Mouse (Mus musculus) limb, embryonic 13.5 days (tissue): ENCODE data around the gene Cog5. TPM values are rescaled to one million over a fixed set of nuclear protein-coding genes. Genes with fewer than 3 reads are reported as not detected.

Experiments used
- ATAC-seq: fragments of 200-750 bp; cut with Nextera tagmentation; 2 replicates; pipeline ENCODE4 v1.8.0; 2017; ENCODE audit warnings: low read depth, moderate number of reproducible peaks, moderate TSS enrichment; ENCODE audit not compliant: low FRiP score
- H3K27ac ChIP-seq: fragments of 300-500 bp; sonication (generic); 2 replicates; pipeline ENCODE4 v1.5.1; 2015; ENCODE audit warnings: inconsistent platforms, mild to moderate bottlenecking, moderate library complexity
- H3K27me3 ChIP-seq: fragments of 300-500 bp; sonication (generic); 2 replicates; pipeline ENCODE4 v1.6.1; 2015; ENCODE audit warnings: mild to moderate bottlenecking, inconsistent platforms
- H3K36me3 ChIP-seq: fragments of 300-500 bp; sonication (generic); 2 replicates; pipeline ENCODE4 v1.6.1; 2015; ENCODE audit warnings: inconsistent platforms, mild to moderate bottlenecking, moderate library complexity
- H3K4me1 ChIP-seq: fragments of 300-500 bp; sonication (generic); 2 replicates; pipeline ENCODE4 v1.6.1; 2015; ENCODE audit warnings: inconsistent platforms
- H3K4me2 ChIP-seq: fragments of 300-500 bp; sonication (generic); replicated peaks from 2 replicates; pipeline ENCODE4 v1.6.1; 2015; ENCODE audit warnings: inconsistent platforms, mild to moderate bottlenecking, moderate library complexity
- H3K4me3 ChIP-seq: fragments of 300-500 bp; sonication (generic); 2 replicates; pipeline ENCODE4 v1.5.1; 2015; ENCODE audit warnings: moderate library complexity, mild to moderate bottlenecking, inconsistent platforms
- H3K9ac ChIP-seq: fragments of 300-500 bp; sonication (generic); 2 replicates; pipeline ENCODE4 v1.6.1; 2015; ENCODE audit warnings: mild to moderate bottlenecking, inconsistent platforms
- H3K9me3 ChIP-seq: fragments of 300-500 bp; sonication (generic); 2 replicates; pipeline ENCODE4 v1.6.1; 2016; ENCODE audit warnings: inconsistent platforms
- WGBS: fragments of 180-500 bp; shearing (Covaris S2); methylation state at CpG from one replicate; pipeline ENCODE4 v1.1.7; 2015; 5-methylcytosine and 5-hydroxymethylcytosine counted together
- polyA plus RNA-seq: library from polyadenylated mRNA; unstranded; fragments of >200 nt; fragmentation: Nextera tagmentation; extraction: Ambion mirVana; gene quantifications from 2 replicates; pipeline ENCODE4 v1.2.1, GENCODE M21; 2015

Cog5 gene
- polyA plus RNA-seq, 1 experiment from 2014 or later, result 36.1 TPM

GRCm38 (mm10) chr12:31826476-31826875 lies 171.8 kb downstream of the Cog5 start:
- no peaks in the 10 kb centered on the region for H3K9me3 ChIP-seq
- no peaks in the 10 kb centered on the region for H3K27me3 ChIP-seq
- ATAC-seq, result no peak
- H3K4me2 ChIP-seq, result no peak overlapping the region
- peaks cover 9% of the 10 kb centered on the region for H3K36me3 ChIP-seq
- 0 out of 2 replicates have a peak, but pooled peaks cover 5% of the 10 kb centered on the region for H3K4me1 ChIP-seq
- WGBS, result 94% methylated on average over 2 of the region's 2 CpGs
- H3K9ac ChIP-seq, result no peak overlapping the region
- H3K4me3 ChIP-seq, result no peak overlapping the region
- no peak overlapping the region for H3K27ac ChIP-seq

GRCm38 (mm10) chr12:31835480-31835879 lies 180.8 kb downstream of the Cog5 start:
- Histone ChIP-seq H3K4me2 (no peak overlapping the region), H3K27ac (no peak overlapping the region), H3K36me3 (peaks cover 6% of the 10 kb centered on the region; the same call in 1 of the 2 replicates), H3K27me3 (no peaks in the 10 kb centered on the region), H3K4me3 (no peak overlapping the region), H3K9ac (no peak overlapping the region), H3K4me1 (no peaks in the 10 kb centered on the region), H3K9me3 (no peaks in the 10 kb centered on the region)
- no peak for ATAC-seq
- 84% methylated on average over 5 of the region's 5 CpGs for WGBS

- WGBS, result 15% methylated on average over 1 of the region's 1 CpGs
- H3K36me3 ChIP-seq, result peaks cover 6% of the 10 kb centered on the region; the same call in 1 of the 2 replicates
- H3K27ac ChIP-seq, result no peak overlapping the region
Measured at GRCm38 (mm10) chr12:31836211-31836610, 181.5 kb downstream of the Cog5 start.

GRCm38 (mm10) chr12:31838521-31838920 lies 183.9 kb downstream of the Cog5 start:
- H3K4me1 ChIP-seq, result no peaks in the 10 kb centered on the region
- H3K4me3 ChIP-seq, result no peak overlapping the region
- no peak overlapping the region for H3K9ac ChIP-seq
- H3K27ac ChIP-seq, result no peak overlapping the region
- ATAC-seq, result no peak
- no peaks in the 10 kb centered on the region for H3K9me3 ChIP-seq
- peaks cover 15% of the 10 kb centered on the region for H3K36me3 ChIP-seq
- no peaks in the 10 kb centered on the region for H3K27me3 ChIP-seq
- no peak overlapping the region for H3K4me2 ChIP-seq

More at GRCm38 (mm10) chr12:31836211-31836610, 181.5 kb downstream of the Cog5 start:
- Histone ChIP-seq H3K4me1 (no peaks in the 10 kb centered on the region), H3K9ac (no peak overlapping the region), H3K4me3 (no peak overlapping the region), H3K4me2 (no peak overlapping the region), H3K27me3 (no peaks in the 10 kb centered on the region), H3K9me3 (no peaks in the 10 kb centered on the region)
- ATAC-seq, result no peak

GRCm38 (mm10) chr12:31839249-31839648 lies 184.6 kb downstream of the Cog5 start:
- Histone ChIP-seq H3K27ac (no peak overlapping the region), H3K9me3 (no peaks in the 10 kb centered on the region), H3K9ac (no peak overlapping the region), H3K4me3 (no peak overlapping the region), H3K4me1 (no peaks in the 10 kb centered on the region), H3K36me3 (peaks cover 15% of the 10 kb centered on the region), H3K4me2 (no peak overlapping the region), H3K27me3 (no peaks in the 10 kb centered on the region)
- no peak for ATAC-seq

GRCm38 (mm10) chr12:31846077-31846476 lies 191.4 kb downstream of the Cog5 start:
- Histone ChIP-seq H3K4me2 (no peak overlapping the region), H3K9ac (no peak overlapping the region), H3K36me3 (peaks cover 9% of the 10 kb centered on the region), H3K27ac (no peak overlapping the region), H3K4me1 (no peaks in the 10 kb centered on the region), H3K27me3 (no peaks in the 10 kb centered on the region), H3K9me3 (no peaks in the 10 kb centered on the region), H3K4me3 (no peak overlapping the region)
- 80% methylated on average over 3 of the region's 3 CpGs for WGBS
- no peak for ATAC-seq

- Histone ChIP-seq H3K27ac (no peak overlapping the region), H3K4me3 (no peak overlapping the region), H3K36me3 (no peaks in the 10 kb centered on the region), H3K9ac (no peak overlapping the region), H3K4me1 (no peaks in the 10 kb centered on the region), H3K9me3 (no peaks in the 10 kb centered on the region), H3K4me2 (no peak overlapping the region), H3K27me3 (no peaks in the 10 kb centered on the region)
- WGBS, result 78% methylated on average over 5 of the region's 5 CpGs
- ATAC-seq, result no peak
Measured at GRCm38 (mm10) chr12:31848630-31849415, 194.2 kb downstream of the Cog5 start.

- H3K27ac ChIP-seq, result no peak overlapping the region
- no peaks in the 10 kb centered on the region for H3K27me3 ChIP-seq
- H3K9ac ChIP-seq, result no peak overlapping the region
- H3K36me3 ChIP-seq, result no peaks in the 10 kb centered on the region
- no peaks in the 10 kb centered on the region for H3K9me3 ChIP-seq
- H3K4me3 ChIP-seq, result no peak overlapping the region
- WGBS, result 95% methylated on average over 2 of the region's 2 CpGs
- no peaks in the 10 kb centered on the region for H3K4me1 ChIP-seq
- no peak for ATAC-seq
- H3K4me2 ChIP-seq, result no peak overlapping the region
Measured at GRCm38 (mm10) chr12:31849601-31850000, 194.9 kb downstream of the Cog5 start.

- Histone ChIP-seq H3K4me1 (no peaks in the 10 kb centered on the region), H3K36me3 (no peaks in the 10 kb centered on the region), H3K27ac (no peak overlapping the region), H3K9me3 (no peaks in the 10 kb centered on the region), H3K9ac (no peak overlapping the region), H3K4me2 (no peak overlapping the region), H3K4me3 (no peak overlapping the region), H3K27me3 (no peaks in the 10 kb centered on the region)
- 86% methylated on average over 3 of the region's 3 CpGs for WGBS
- no peak for ATAC-seq
Measured at GRCm38 (mm10) chr12:31854039-31854438, 199.4 kb downstream of the Cog5 start.

- Histone ChIP-seq H3K27ac (no peak overlapping the region), H3K27me3 (no peaks in the 10 kb centered on the region), H3K9me3 (no peaks in the 10 kb centered on the region), H3K36me3 (no peaks in the 10 kb centered on the region), H3K4me3 (no peak overlapping the region), H3K4me1 (no peaks in the 10 kb centered on the region), H3K9ac (no peak overlapping the region), H3K4me2 (no peak overlapping the region)
- WGBS, result 75% methylated on average over 2 of the region's 2 CpGs
- ATAC-seq, result no peak
Measured at GRCm38 (mm10) chr12:31854817-31855216, 200.1 kb downstream of the Cog5 start.

- no peaks in the 10 kb centered on the region for H3K36me3 ChIP-seq
- H3K27me3 ChIP-seq, result no peaks in the 10 kb centered on the region
- WGBS, result 87% methylated on average over 7 of the region's 7 CpGs
- ATAC-seq, result no peak
- H3K27ac ChIP-seq, result no peak overlapping the region
- H3K4me2 ChIP-seq, result no peak overlapping the region
- no peaks in the 10 kb centered on the region for H3K9me3 ChIP-seq
- no peak overlapping the region for H3K9ac ChIP-seq
- no peak overlapping the region for H3K4me3 ChIP-seq
- H3K4me1 ChIP-seq, result no peaks in the 10 kb centered on the region
Measured at GRCm38 (mm10) chr12:31857784-31858183, 203.1 kb downstream of the Cog5 start.

GRCm38 (mm10) chr12:31862668-31863538 lies 208.2 kb downstream of the Cog5 start:
- 90% methylated on average over 16 of the region's 16 CpGs for WGBS
- no peaks in the 10 kb centered on the region for H3K4me1 ChIP-seq
- ATAC-seq, result no peak
- no peaks in the 10 kb centered on the region for H3K36me3 ChIP-seq
- no peak overlapping the region for H3K4me3 ChIP-seq
- no peaks in the 10 kb centered on the region for H3K9me3 ChIP-seq
- H3K9ac ChIP-seq, result no peak overlapping the region
- H3K27me3 ChIP-seq, result no peaks in the 10 kb centered on the region
- no peak overlapping the region for H3K4me2 ChIP-seq
- H3K27ac ChIP-seq, result no peak overlapping the region
